ENCODE assay signal across 20 mouse cellular contexts in genomic region chr15:83865626-83866025, GRCm38 (mm10).
DNase-seq lines count a peak whose midpoint lies in the region; TF ChIP-seq lines count a peak whose summit lies in the region.
"Had no signal": no experiment of that assay in that cellular context is flagged by ENCODE, and none has a peak within 500 bp of the region (broad histone marks: within the 10 kb centered on the region; RNA-seq: fewer than 3 reads in every experiment).

No protein-coding gene starts in this region.

- peak; percentile 64 to 65 for DNase-seq in cerebellum, postnatal 14 days
- DNase-seq in cerebellum, postnatal 36 days, result no peak
- DNase-seq in gastrocnemius, adult 2 months, result peak; percentile 49
- DNase-seq in gastrocnemius, postnatal 10 days, result no peak
- DNase-seq in left cerebral cortex, postnatal 4 days, result peak; percentile 79
- no peak for DNase-seq in left cerebral cortex, adult 11 months (ENCODE audit: low spot score)
- DNase-seq in heart, postnatal 36 days, result no peak
- DNase-seq: adrenal gland, adult 2 months; adrenal gland, postnatal 10 days; adrenal gland, postnatal 25 days; cerebellum, adult 11 months; cerebellum, adult 18-20 months; cerebellum, adult 8-10 months; cerebellum, postnatal 25 days; embryo, embryonic 11 days had no signal

- H3K4me3 ChIP-seq in gastrocnemius, adult 2 months, result no peak overlapping the region
- H3K4me3 ChIP-seq: embryonic facial prominence, embryonic 13.5 days; embryonic facial prominence, embryonic 15.5 days; erythroblast, embryonic 14.5 days; forebrain, embryonic 10.5 days; forebrain, embryonic 12.5 days had no signal

- intact Hi-C loops in gastrocnemius, adult 2 months (cut with DNase I), result no loop called here
- intact Hi-C loops in left cerebral cortex, postnatal 4 days (cut with DNase I), result no loop called here
- intact Hi-C loops in heart, postnatal 36 days (cut with DNase I), result no loop called here

- H3K27ac ChIP-seq in gastrocnemius, adult 2 months, result no peak overlapping the region
- H3K27ac ChIP-seq: embryonic facial prominence, embryonic 13.5 days; embryonic facial prominence, embryonic 15.5 days; forebrain, embryonic 10.5 days; forebrain, embryonic 12.5 days had no signal

- no peak for TF ChIP-seq CTCF in gastrocnemius, adult 2 months (IDR thresholded peaks at IDR 0.05)

Comparison
In these comparisons a context has a peak if more than half of its experiments do, and no peak if none do; other contexts are left out.
1. DNase-seq: peak in cerebellum, postnatal 14 days (2 of 2), gastrocnemius, adult 2 months (single experiment) and left cerebral cortex, postnatal 4 days (single experiment); none in cerebellum, postnatal 36 days (0 of 2), gastrocnemius, postnatal 10 days (single experiment), left cerebral cortex, adult 11 months (single experiment) and heart, postnatal 36 days (0 of 2).